Mouse (Mus musculus) kidney, embryonic 15.5 days (tissue): ENCODE data around the gene Serpina9. TPM values are rescaled to one million over a fixed set of nuclear protein-coding genes. Genes with fewer than 3 reads are reported as not detected.
A peak's percentile ranks its signal among the peaks of the same experiment; 100 is the strongest.

Source experiments
- ATAC-seq: fragments of 200-750 bp; cut with Nextera tagmentation; replicated peaks from 2 replicates; pipeline ENCODE4 v1.8.0; 2017; ENCODE audit warnings: moderate TSS enrichment; ENCODE audit not compliant: low FRiP score
- H3K27ac ChIP-seq: fragments of 300-500 bp; sonication (generic); 2 replicates; pipeline ENCODE4 v1.5.1; 2015; ENCODE audit warnings: mild to moderate bottlenecking, inconsistent platforms
- H3K27me3 ChIP-seq: fragments of 300-500 bp; sonication (generic); 2 replicates; pipeline ENCODE4 v1.6.1; 2015; ENCODE audit warnings: inconsistent platforms
- H3K36me3 ChIP-seq: fragments of 300-500 bp; sonication (generic); 2 replicates; pipeline ENCODE4 v1.6.1; 2015; ENCODE audit warnings: inconsistent platforms
- H3K4me1 ChIP-seq: fragments of 300-500 bp; sonication (generic); 2 replicates; pipeline ENCODE4 v1.6.1; 2015; ENCODE audit warnings: inconsistent platforms
- H3K4me2 ChIP-seq: fragments of 300-500 bp; sonication (generic); 2 replicates; pipeline ENCODE4 v1.6.1; 2015; ENCODE audit warnings: moderate library complexity, mild to moderate bottlenecking, inconsistent platforms
- H3K4me3 ChIP-seq: fragments of 300-500 bp; sonication (generic); replicated peaks from 2 replicates; pipeline ENCODE4 v1.5.1; 2015; ENCODE audit warnings: mild to moderate bottlenecking, inconsistent platforms
- H3K9ac ChIP-seq: fragments of 300-500 bp; sonication (generic); 2 replicates; pipeline ENCODE4 v1.6.1; 2015; ENCODE audit warnings: mild to moderate bottlenecking, inconsistent platforms
- H3K9me3 ChIP-seq: fragments of 300-500 bp; sonication (generic); replicated peaks from 2 replicates; pipeline ENCODE4 v1.6.1; 2016; ENCODE audit warnings: inconsistent platforms
- WGBS: fragments of 180-500 bp; shearing (Covaris S2); methylation state at CpG from one replicate; pipeline ENCODE4 v1.1.7; 2015; ENCODE audit warnings: mixed read lengths; 5-methylcytosine and 5-hydroxymethylcytosine counted together
- polyA plus RNA-seq: library from polyadenylated mRNA; unstranded; fragments of >200 nt; fragmentation: Nextera tagmentation; extraction: Ambion mirVana; gene quantifications from 2 replicates; pipeline ENCODE4 v1.2.1, GENCODE M21; 2015

Gene Serpina9
- polyA plus RNA-seq, 1 experiment from 2014 or later = not detected

GRCm38 (mm10) chr12:104029986-104030385 is 16.4 kb upstream of the Serpina9 start:
- 47% methylated on average over 8 of the region's 8 CpGs for WGBS

GRCm38 (mm10) chr12:104015280-104015679 is 1.7 kb upstream of the Serpina9 start:
- ATAC-seq = no peak
- Histone ChIP-seq H3K4me2 (no peak overlapping the region), H3K27ac (no peak overlapping the region), H3K36me3 (no peaks in the 10 kb centered on the region), H3K9ac (no peak overlapping the region), H3K9me3 (0 out of 2 replicates have a peak, but pooled peaks cover 3% of the 10 kb centered on the region), H3K27me3 (no peaks in the 10 kb centered on the region), H3K4me1 (no peaks in the 10 kb centered on the region), H3K4me3 (no peak overlapping the region)
- WGBS = 72% methylated on average over 3 of the region's 3 CpGs

More at GRCm38 (mm10) chr12:104029986-104030385, 16.4 kb upstream of the Serpina9 start:
- Histone ChIP-seq H3K36me3 (no peaks in the 10 kb centered on the region), H3K4me2 (no peak overlapping the region), H3K9ac (no peak overlapping the region), H3K4me1 (no peaks in the 10 kb centered on the region), H3K4me3 (no peak overlapping the region), H3K27ac (no peak overlapping the region), H3K9me3 (no peaks in the 10 kb centered on the region), H3K27me3 (no peaks in the 10 kb centered on the region)
- no peak; the same call in 1 of the 2 replicates for ATAC-seq

GRCm38 (mm10) chr12:104004689-104005088 is 8.9 kb downstream of the Serpina9 start:
- no peaks in the 10 kb centered on the region for H3K36me3 ChIP-seq
- no peaks in the 10 kb centered on the region for H3K27me3 ChIP-seq
- H3K27ac ChIP-seq = no peak overlapping the region
- H3K4me3 ChIP-seq = no peak overlapping the region
- H3K4me2 ChIP-seq = no peak overlapping the region
- ATAC-seq = no peak
- 89% methylated on average over 5 of the region's 5 CpGs for WGBS
- peaks cover 11% of the 10 kb centered on the region for H3K4me1 ChIP-seq
- H3K9me3 ChIP-seq = no peaks in the 10 kb centered on the region
- H3K9ac ChIP-seq = no peak overlapping the region

GRCm38 (mm10) chr12:104003238-104003612 is 10.3 kb downstream of the Serpina9 start:
- H3K9me3 ChIP-seq = no peaks in the 10 kb centered on the region
- peaks cover 11% of the 10 kb centered on the region for H3K4me1 ChIP-seq
- H3K36me3 ChIP-seq = no peaks in the 10 kb centered on the region
- no peak overlapping the region for H3K9ac ChIP-seq
- peak overlapping the region; percentile 32; the same call in 1 of the 2 replicates for H3K27ac ChIP-seq
- H3K4me3 ChIP-seq = no peak overlapping the region
- H3K4me2 ChIP-seq = no peak overlapping the region
- no peak for ATAC-seq
- H3K27me3 ChIP-seq = no peaks in the 10 kb centered on the region
- 37% methylated on average over 4 of the region's 4 CpGs for WGBS

DNA sequence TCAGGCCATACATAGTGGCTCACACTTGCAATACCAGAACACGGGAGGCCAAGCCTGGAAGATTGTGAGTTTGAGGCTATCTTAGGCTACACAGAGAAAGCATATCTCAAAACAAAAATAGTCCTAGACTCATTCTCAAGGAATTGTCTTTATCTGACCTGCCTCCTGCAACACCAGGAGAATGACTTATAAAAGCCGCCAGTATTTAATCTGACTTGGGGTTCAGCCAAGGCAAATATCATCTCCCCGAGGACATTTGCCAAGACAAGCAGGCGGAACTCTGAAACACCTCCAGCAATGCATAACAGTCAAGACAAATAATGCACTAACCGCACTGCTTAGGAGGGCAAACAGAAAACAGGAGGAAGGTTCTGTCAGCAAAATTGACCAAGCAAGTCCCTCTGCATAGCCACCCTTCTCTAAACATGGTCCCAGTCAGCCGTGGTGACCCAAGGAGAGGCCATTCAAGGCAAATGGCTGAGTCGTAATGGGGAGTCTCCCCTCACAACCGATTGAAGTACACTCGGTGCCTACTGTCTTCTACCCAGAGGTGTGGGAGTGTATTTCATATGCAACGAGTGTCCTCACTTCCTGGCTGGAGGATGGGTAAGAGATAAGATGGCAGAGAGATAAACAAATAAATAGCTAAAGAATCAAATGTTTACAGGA is 10.9 kb downstream of the Serpina9 start:
- WGBS = 35% methylated on average over 10 of the region's 10 CpGs
- peak; percentile 69 for ATAC-seq
- no peaks in the 10 kb centered on the region for H3K27me3 ChIP-seq

DNA sequence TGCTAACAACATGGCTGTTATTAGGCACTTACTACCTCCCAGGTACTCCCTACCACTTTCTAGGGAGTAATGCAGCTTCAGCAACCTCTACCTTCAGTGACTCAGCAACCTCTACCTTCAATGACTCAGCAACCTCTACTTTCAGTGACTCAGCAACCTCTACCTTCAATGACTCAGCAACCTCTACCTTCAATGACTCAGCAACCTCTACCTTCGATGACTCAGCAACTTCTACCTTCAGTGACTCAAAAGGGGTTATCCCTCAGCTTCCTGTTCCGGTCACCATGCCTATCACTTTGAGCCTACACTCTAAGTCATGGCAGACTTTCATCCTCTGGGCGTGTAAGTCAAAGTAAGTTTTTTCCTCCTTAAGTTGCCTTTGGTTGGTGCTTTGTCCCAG is 13.0 kb downstream of the Serpina9 start:
- Histone ChIP-seq H3K9me3 (no peaks in the 10 kb centered on the region), H3K36me3 (no peaks in the 10 kb centered on the region), H3K4me2 (no peak overlapping the region), H3K4me1 (peaks cover 11% of the 10 kb centered on the region), H3K4me3 (no peak overlapping the region), H3K9ac (no peak overlapping the region), H3K27ac (no peak overlapping the region), H3K27me3 (no peaks in the 10 kb centered on the region)
- ATAC-seq = no peak
- 84% methylated on average over 3 of the region's 3 CpGs for WGBS

More for the DNA sequence above, 10.9 kb downstream of the Serpina9 start:
- no peak overlapping the region for H3K4me3 ChIP-seq
- no peaks in the 10 kb centered on the region for H3K9me3 ChIP-seq
- peak overlapping the region; percentile 32; the same call in 1 of the 2 replicates for H3K27ac ChIP-seq
- H3K36me3 ChIP-seq = no peaks in the 10 kb centered on the region
- H3K9ac ChIP-seq = no peak overlapping the region
- peaks cover 11% of the 10 kb centered on the region for H3K4me1 ChIP-seq
- H3K4me2 ChIP-seq = no peak overlapping the region

- H3K4me2 ChIP-seq = no peak overlapping the region
- no peak overlapping the region for H3K27ac ChIP-seq
- H3K9me3 ChIP-seq = no peaks in the 10 kb centered on the region
- no peaks in the 10 kb centered on the region for H3K27me3 ChIP-seq
- WGBS = 78% methylated on average over 8 of the region's 8 CpGs
- H3K4me3 ChIP-seq = no peak overlapping the region
- no peak overlapping the region for H3K9ac ChIP-seq
- no peak for ATAC-seq
- H3K4me1 ChIP-seq = peaks cover 11% of the 10 kb centered on the region
- no peaks in the 10 kb centered on the region for H3K36me3 ChIP-seq
Measured at GRCm38 (mm10) chr12:103999611-104000010, 13.9 kb downstream of the Serpina9 start.

DNA sequence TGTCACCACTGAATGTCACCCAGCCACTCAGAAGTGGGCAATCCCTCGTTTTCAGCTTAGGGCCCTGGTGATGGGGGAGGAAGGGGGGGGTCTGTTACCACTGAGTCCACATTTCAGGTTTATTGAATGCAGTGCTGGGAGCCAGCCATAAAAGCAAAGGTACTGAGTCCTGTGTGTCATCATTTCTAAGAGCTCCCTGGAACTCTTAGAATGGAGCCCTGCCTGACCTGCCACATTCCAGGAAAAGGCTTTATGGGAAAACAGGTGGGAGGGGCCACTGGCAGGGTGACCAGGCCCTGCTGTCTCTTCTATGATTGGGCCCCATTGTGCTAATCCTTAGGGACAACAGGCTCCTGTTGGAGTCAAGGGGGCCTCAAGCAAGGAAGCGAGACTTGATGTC is 17.0 kb downstream of the Serpina9 start:
- H3K27ac ChIP-seq = no peak overlapping the region
- no peak for ATAC-seq
- H3K9me3 ChIP-seq = no peaks in the 10 kb centered on the region
- H3K4me3 ChIP-seq = no peak overlapping the region
- WGBS = 58% methylated on average over 2 of the region's 2 CpGs
- no peak overlapping the region for H3K9ac ChIP-seq
- no peaks in the 10 kb centered on the region for H3K36me3 ChIP-seq
- no peaks in the 10 kb centered on the region for H3K4me1 ChIP-seq
- no peaks in the 10 kb centered on the region for H3K27me3 ChIP-seq
- H3K4me2 ChIP-seq = no peak overlapping the region

GRCm38 (mm10) chr12:103995292-103996072 is 18.1 kb downstream of the Serpina9 start:
- Histone ChIP-seq H3K4me1 (no peaks in the 10 kb centered on the region), H3K4me3 (no peak overlapping the region), H3K27ac (no peak overlapping the region), H3K36me3 (no peaks in the 10 kb centered on the region), H3K27me3 (no peaks in the 10 kb centered on the region), H3K9ac (no peak overlapping the region), H3K4me2 (no peak overlapping the region), H3K9me3 (no peaks in the 10 kb centered on the region)
- ATAC-seq = peak; percentile 38; the same call in 1 of the 2 replicates
- WGBS = 38% methylated on average over 5 of the region's 5 CpGs

GRCm38 (mm10) chr12:103992945-103993344 is 20.6 kb downstream of the Serpina9 start:
- H3K4me2 ChIP-seq = no peak overlapping the region
- no peak for ATAC-seq

GRCm38 (mm10) chr12:103989857-103990256 is 23.7 kb downstream of the Serpina9 start, which contains the start of gene Serpina11:
Gene Serpina11 (minus strand): TSS chr12:103989957.
- H3K4me2 ChIP-seq = no peak within 1 kb of the TSS
- 86% methylated on average over 6 of the region's 6 CpGs for WGBS
- H3K27me3 ChIP-seq = no peaks in the 10 kb centered on the region
- H3K4me3 ChIP-seq = no peak within 1 kb of the TSS
- no peak within 1 kb of the TSS for H3K9ac ChIP-seq
- H3K27ac ChIP-seq = no peak within 1 kb of the TSS
- H3K36me3 ChIP-seq = no peaks in the 10 kb centered on the region
- ATAC-seq = no peak
- H3K4me1 ChIP-seq = no peaks in the 10 kb centered on the region
- no peaks in the 10 kb centered on the region for H3K9me3 ChIP-seq

More at GRCm38 (mm10) chr12:103992945-103993344, 20.6 kb downstream of the Serpina9 start:
- Histone ChIP-seq H3K36me3 (no peaks in the 10 kb centered on the region), H3K27me3 (no peaks in the 10 kb centered on the region), H3K4me1 (no peaks in the 10 kb centered on the region), H3K27ac (no peak overlapping the region), H3K9ac (no peak overlapping the region), H3K4me3 (no peak overlapping the region), H3K9me3 (no peaks in the 10 kb centered on the region)
- 70% methylated on average over 7 of the region's 7 CpGs for WGBS

DNA sequence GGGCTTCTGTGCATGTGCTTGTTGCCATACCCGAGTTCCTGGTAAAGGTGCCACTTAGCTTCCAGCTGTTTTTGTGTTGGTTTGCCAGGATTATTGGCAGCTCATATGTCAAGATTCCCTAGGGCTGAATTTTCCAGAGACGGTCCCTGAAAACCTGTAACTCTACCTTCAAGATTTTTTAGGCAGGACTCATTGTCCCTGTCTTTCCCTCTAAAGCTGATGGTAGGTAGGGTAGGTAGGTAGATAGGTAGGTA is 24.1 kb downstream of the Serpina9 start:
- Histone ChIP-seq H3K36me3 (no peaks in the 10 kb centered on the region), H3K4me3 (no peak overlapping the region), H3K4me1 (no peaks in the 10 kb centered on the region), H3K27ac (no peak overlapping the region), H3K27me3 (no peaks in the 10 kb centered on the region), H3K9me3 (no peaks in the 10 kb centered on the region), H3K4me2 (no peak overlapping the region), H3K9ac (no peak overlapping the region)
- WGBS = 51% methylated on average over 2 of the region's 2 CpGs
- ATAC-seq = no peak
